Mouse (Mus musculus) spleen, postnatal 10 days (tissue): ENCODE data around the gene Naa25.
A peak's percentile ranks its signal among the peaks of the same experiment; 100 is the strongest.

Experiments used
- DNase-seq, 2 experiments: peaks; one replicate each; pipeline ENCODE4 v3.0.0; 2021 to 2022; ENCODE audit warnings: low spot score in 2 of 2

Naa25 gene

DNA sequence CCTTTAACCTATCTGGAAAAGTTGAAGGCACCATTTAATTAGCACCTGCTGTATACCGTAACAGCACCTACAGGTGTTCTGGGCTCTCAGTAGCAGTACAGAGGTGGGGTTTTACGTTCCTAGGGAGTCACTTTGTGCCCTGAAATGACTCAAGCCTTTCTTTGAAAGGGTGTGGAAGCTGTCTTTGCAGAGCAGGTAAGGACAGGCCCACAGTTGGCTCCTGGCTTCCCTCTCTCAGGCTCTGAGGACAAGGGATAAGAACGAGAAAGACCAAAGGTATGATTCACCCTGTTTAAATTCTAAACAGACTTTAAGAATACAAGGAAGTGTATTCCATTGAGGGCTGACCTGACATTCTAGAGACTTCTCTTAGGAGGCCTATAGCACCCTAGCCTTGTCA lies 4.3 kb upstream of the Naa25 start:
- DNase-seq = no peak

DNA sequence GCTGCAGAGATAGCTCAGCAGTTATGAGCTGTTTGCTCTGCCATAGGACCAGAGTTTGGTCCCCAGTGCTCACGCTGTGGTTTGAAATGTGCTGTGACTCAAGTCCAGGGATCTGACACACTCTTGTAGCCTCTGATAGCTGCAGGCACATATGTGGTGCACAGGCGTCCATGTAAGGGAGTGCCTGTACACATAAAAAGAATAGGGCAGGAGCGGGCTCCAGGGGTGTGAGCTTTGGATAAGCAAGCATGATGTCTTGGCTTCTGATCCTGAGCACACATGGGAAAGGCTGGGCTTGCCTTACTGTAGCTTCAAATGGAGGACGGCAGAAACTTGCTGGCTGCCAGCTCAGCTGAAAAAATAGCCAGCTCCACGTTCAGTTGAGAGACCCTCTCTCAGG lies 2.1 kb upstream of the Naa25 start:
- no peak for DNase-seq

DNA sequence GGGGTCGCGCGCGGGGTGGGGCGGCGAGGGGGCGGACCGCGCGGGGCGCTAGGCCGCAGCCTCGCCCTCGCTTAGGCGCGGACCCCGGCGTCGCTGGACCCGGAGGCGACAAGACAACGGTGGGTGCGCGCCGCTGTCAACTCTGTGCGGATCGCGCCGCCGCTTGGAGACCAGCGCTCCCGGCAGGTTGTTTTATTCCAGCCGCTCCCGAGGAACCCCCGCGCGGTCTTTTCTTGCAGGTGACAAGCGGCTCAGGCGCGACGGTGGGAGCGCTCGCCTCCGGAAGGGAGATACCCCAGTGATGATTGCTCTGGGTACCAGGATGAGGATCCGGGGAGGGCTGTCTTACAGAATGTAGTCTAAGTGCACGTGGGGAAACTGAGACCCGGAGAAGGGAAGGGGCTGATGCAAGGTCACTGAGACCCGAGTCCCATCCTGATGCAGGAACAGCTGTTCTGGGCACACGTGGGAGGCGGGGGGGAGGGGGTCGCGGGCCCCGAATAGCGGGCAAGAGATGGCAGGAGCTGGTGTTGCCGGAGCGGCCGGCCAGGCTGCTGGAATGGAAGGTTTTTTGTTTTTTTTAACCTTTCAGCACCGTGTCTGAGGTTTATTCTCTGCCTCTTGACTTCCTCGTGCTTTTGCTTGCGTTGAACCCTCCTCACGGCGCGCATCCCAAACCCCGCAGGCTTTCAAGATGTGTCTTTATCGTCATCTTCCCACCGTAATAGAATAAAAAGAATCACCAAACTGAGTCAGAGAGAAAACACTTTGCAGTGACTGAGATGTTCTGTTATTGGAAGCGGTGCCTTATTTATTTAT lies 619 bp downstream of the Naa25 start:
- DNase-seq = no peak

DNA sequence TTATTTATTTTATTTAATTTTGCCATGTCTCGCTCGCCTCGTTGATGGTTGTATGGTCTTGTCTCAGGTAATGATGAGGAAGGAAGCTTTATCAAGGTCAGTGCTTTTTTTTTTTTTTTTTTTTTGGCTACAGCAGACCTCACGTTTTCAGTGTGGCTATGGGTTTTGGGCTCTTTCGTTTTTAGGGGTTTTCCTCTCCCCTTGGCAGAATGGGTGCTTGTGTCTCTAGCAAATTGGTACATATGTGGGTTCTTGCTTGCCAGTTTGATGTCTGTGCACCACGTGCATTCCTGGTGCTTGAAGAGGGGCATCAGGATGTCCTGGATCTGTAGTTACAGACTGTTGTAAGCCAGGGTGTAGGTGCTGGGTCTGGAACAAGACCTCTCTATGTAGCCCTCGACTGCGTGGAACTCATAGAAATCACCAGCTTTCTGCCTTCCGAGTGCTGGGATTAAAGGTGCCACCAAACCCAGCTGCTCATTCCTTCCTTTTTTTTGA lies 1.3 kb downstream of the Naa25 start:
- no peak for DNase-seq

DNA sequence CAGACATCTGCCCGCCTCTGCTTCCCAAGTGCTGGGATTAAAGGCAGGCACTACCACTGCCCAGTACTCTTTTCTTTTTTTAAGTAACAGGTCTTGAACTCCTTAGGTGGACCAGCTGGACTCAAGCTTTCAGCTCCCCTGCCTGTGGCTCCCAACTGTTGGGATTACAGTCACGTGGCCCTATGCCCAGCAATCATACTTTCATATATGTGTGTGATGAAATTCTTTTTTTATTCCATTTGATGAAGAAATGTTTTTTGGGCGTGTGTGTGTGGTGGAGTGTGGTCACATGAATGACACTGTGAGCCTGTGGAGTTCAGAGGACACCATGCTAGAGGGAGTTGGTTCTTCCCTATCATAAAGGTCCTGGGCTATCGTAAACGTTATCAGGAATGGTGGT lies 1.8 kb downstream of the Naa25 start:
- no peak for DNase-seq

DNA sequence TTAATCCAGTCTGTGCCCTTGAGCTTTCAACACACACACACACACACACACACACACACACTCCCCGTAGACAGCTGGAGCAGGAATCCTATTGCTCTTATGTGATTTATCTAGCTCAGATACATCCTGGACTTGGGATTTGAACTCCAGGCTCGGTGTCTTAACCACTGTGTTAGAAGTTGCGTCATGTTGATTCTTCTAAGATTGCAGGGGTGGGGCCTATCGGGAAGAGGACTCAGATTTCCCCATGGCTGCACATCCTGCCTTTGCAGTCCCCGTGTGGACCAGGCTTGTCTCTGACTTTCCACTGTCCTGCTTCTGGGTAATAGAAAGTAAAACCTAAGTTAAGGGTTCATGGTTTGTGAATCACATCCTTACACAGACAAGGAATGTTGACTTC lies 2.3 kb downstream of the Naa25 start:
- no peak for DNase-seq

DNA sequence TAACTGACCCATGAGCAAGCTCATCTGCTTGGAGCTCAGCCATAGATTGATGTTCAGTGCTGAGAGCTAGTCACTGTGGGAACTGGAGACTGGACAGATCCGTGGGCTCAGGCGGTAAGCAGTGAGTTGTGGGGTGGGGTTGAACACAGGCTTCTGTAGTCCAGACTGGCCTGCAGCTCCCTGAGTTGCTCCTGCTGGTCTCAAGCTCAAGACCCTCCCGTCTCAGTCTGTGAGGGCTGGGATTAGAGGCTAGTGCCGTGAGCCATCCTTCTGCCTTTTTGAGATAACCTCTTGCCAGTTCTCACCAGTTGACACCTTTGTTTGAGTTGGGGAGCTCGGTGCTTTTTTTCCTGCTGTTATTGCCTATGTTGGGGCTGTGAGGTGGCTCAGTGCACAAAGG lies 3.1 kb downstream of the Naa25 start:
- DNase-seq = no peak

DNA sequence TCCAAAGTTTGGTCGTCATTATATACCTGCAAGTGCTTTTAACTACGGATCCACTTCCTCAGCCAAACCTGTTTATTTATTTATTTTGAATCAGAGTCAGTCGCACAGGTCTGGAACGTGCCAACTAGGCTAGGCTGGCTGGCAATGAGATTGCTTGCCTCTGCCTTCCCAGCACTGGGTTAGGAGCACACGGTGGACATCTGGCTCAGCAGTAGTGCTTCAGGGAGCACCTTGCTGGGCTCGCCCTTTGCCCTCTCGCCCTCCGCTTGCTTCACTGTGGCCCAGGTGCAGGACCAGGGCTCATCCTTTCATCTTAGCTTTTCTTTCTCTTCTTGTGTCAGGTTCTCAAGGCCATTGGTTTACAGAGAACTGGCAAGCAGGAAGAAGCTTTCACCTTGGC lies 10.1 kb downstream of the Naa25 start:
- DNase-seq = no peak

DNA sequence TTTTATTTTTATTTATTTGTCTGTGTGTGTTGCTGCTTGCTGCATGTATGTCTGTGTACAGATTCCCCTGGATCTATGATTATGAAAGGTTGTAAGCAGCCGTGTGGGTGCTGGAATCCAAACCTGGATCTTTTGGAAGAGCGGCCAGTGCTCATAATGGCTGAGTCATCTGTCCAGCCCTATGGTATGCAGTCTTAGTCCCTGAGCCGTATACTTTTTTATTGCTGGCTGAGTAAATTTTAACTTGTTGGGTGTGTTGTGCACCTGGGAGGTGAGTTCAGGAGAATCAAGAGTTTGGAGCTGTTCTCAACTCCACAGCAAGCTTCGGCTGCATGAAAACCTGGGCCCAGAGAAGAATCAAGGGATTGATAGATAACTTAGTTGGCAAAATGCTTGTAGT lies 13.2 kb downstream of the Naa25 start:
- no peak for DNase-seq

DNA sequence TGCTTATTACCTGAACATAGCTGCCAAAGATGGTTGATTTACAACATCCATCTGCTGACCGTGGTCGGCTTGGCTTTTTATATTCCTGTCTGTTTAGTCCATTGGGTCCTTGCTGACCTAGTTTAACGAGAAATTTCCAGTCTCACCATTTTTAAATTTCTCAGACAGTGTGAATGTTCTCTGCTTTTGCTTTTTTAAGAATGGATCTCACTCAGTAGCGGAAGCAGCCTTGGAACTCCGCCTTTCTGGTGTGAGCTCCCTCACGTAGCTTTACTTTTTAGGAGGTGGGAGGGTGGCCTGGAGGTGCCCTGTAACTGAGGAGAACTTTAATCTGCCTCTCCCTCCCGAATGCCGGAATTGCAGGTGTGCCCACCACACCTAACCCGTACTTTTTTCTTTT lies 23.0 kb downstream of the Naa25 start:
- no peak for DNase-seq

DNA sequence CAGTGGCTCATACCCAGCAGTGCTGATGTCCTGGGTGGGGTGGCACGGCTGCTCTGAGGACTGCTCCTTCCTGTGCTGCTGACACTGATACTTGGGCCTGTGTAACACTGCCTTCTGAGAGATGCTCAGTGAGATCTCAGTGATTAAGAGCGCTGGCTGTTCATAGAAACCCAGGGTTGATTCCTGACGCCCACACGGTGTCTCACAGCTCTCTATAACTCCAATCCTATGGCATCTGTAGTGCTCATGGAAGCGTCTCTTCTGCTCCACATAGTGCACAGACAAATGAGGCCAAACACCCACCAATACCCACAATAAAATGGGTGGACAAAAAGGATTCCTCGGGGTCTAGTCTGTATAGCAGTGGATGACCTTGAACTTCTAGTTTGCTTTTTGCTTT lies 25.1 kb downstream of the Naa25 start:
- DNase-seq = no peak

DNA sequence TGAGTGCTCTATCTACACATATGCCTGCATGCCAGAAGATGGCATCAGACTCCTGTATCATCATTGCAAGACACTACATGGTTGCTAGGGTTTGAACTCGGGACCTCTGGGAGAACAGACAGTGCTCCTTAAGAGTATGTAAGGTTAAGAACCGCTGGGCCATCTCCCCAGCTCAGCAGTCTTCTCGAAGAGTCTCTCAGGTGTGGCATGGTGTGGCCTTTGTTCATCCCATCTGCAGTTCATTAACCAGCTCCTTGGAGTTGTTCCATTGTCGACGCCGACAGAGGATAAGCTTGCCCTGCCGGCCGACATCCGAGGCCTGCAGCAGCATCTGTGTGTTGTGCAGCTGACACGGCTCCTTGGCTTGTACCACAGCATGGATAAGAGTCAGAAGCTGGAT lies 25.6 kb downstream of the Naa25 start:
- no peak for DNase-seq

DNA sequence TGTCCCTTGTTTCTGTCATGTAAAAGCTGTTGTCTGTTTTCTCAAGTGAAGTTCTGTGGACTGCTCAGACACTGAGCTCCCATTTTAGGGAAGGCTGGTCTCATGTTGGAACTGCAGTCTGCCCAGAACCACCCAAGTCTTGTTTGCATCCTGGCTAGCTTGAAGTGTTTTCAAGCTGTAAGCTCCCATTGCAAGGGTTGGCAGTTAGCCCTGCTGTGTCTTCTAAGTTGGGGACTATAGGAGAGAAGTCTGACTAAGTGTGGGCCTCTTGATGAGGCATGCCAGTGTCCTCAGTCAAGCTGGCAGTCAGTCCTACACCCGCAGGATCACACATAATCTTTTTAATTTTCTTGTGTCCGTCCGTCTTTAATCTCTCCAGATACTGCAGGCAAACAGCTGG lies 31.2 kb downstream of the Naa25 start:
- no peak for DNase-seq

DNA sequence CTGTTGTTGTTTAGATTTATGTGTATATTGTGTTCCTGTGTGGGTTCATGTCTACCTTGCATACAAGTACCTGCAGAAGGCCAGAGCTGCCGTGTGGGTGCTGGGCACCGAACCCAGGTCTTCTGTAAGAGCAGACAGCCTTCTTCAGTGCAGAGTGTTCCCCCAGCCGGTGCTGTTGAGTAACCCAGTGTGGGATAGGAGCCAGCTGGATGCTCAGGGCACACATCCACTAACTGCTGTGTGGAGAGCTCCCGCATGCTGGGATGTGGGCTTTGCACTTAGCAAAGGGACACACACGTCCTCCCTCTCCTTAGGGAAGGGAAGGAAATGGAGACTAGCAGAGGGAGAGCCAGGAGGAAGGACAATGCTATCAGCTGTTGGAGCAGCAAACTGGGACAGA lies 40.4 kb downstream of the Naa25 start:
- no peak for DNase-seq

DNA sequence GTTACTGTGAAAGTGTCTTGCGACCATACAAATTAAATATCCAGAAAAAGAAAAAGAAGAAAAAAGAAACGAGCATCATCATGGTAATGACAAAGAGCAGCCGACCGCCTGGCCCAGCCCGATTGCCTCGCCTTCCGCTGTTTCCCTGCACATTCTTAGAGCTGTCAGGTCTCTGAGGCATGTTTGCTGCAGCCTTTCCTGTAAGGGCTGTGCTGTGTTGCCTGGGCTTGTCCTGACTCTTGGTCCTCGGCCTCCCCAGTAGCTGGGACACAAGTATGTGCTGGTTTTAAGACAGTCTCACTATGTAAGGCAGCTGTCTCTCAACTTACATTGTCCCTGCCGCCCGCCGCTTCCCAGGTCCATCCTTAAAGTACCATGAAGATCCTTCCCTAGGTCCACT lies 41.0 kb downstream of the Naa25 start:
- DNase-seq = no peak

DNA sequence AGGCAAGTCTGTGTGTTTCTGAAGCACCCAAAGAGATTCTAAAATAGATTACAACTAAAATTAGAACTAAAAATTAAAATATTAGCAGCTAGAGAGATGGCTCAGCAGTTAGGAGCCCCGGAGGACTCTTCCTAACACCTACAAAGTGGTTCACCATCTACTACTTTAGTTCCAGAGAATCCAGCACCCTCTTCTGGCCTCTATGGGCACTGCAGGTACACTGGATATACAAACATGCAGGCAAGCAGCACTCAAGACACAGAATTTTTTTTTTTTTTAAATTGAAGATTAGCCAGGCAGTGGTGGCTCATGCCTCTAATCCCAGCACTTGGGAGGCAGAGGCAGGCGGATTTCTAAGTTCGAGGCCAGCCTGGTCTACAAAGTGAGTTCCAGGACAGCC lies 45.8 kb downstream of the Naa25 start:
- DNase-seq = peak; percentile 39 to 80

DNA sequence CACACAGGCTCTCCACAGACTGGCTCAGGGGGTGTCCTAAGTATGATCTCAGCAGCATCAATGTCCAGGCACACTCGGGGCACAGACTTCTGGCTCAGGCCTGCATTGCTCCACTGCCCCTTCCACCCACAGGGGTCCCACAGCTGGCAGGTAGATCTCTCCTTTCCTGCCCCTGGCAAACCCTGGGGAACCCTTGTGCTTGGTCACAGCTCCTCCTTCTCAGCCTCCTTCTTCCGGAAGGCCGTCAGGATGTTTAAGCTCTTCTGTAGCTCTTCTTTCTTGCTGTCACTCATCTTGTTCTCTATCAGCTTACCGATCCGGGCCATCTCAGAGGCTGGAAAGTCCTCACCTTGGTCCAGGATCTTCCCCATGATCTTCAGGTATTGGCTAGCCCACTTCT lies 47.1 kb downstream of the Naa25 start:
- no peak for DNase-seq

DNA sequence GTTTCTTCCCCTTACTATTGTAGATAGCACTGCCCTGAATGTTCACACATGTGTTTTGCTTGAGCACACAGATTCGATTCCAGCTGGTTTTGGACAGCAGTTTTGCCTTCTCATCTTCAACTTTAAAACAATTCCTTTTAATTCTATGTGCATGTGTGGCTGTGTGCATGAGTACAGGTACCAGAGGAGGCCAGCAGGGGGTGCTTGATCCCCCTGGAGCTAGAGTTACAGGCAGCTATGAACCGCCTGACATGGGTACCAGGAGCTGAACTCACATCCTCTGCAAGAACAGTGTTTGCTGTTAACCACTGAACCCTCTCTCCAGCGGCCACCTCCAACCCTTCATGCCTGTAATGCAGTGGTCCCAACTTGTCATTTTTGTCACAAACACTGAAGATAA lies 50.7 kb downstream of the Naa25 start:
- peak in 1 of 2 experiments; percentile 56 for DNase-seq

DNA sequence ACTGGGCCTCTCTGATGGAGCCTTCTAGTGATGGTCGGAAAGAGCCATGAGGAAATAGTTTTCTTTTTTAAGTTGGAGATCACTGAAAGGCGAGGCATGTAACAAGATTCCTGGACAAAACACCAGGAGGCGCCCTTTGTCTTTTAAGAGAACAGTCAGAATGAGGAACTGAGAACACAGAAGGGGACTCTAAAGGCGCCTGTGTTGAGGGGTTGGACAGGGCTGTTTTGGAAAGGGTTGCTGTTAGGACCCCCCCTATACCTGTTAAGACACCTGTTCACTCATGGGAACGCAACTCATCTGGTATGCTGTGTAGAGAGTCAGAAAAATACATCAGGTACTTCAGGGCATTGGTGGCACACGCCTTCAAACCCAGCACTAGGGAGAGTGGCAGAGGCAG lies 52.2 kb downstream of the Naa25 start:
- peak; percentile 65 to 87 for DNase-seq

DNA sequence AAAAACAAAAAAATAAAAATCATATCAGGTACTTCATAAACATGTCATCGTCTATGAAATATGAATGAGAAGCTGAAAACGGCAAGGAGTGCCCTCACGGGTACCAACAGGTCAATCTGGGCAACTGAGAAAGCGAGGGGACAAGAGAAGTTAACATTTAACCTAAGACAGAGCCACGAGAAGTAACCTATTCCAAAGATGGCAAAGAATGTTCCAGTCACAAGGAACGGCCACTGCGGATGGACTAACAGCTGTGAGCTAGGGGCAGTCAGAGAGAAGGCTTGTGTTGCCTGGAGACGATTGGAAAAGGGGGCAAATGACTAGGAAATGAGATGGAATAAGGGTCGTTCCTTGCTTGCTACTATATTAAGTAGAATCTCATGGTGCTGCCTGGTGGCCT lies 52.7 kb downstream of the Naa25 start:
- DNase-seq = no peak

DNA sequence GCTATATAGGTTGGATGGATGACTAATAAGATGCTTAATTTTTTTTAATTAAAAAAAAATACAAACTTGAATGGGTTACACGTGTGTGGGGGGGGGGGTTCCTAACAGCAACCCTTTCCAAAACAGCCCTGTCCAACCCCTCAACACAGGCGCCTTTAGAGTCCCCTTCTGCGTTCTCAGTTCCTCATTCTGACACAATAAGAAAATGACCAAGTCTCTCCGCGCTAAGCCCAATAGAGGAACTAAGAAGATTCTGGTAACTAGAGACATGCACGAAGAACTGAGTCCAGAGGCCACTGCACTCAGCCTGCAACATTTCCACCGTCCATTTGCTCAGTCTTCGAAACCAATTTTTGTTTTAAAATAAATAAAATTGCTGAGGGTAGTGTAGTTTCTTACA lies 53.5 kb downstream of the Naa25 start:
- DNase-seq = peak in 1 of 2 experiments; percentile 38

DNA sequence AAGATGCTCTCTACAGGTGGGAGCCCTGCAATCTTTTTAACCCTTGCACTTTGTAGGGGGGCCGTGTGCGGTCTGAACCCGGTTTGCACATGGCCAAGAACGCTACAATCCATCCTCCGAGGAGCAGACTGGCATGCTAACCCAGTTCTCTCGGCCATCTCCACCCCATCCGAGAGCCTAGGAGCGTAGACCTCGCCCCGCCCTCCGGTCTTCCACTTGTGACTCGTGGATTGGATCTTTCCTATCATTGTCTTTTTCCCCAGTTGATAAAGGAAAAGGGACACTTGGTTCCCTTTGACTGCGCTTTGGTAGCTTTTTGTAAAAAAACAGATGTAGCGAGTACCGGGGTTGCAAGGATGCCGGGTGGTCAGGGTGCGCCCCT lies 53.9 kb downstream of the Naa25 start, which contains the start of gene Tmem116:
Gene Tmem116, plus strand, starts transcription at position 250 of the 382 bp plus-strand sequence.
- DNase-seq = peak in 1 of 2 experiments; percentile 72

DNA sequence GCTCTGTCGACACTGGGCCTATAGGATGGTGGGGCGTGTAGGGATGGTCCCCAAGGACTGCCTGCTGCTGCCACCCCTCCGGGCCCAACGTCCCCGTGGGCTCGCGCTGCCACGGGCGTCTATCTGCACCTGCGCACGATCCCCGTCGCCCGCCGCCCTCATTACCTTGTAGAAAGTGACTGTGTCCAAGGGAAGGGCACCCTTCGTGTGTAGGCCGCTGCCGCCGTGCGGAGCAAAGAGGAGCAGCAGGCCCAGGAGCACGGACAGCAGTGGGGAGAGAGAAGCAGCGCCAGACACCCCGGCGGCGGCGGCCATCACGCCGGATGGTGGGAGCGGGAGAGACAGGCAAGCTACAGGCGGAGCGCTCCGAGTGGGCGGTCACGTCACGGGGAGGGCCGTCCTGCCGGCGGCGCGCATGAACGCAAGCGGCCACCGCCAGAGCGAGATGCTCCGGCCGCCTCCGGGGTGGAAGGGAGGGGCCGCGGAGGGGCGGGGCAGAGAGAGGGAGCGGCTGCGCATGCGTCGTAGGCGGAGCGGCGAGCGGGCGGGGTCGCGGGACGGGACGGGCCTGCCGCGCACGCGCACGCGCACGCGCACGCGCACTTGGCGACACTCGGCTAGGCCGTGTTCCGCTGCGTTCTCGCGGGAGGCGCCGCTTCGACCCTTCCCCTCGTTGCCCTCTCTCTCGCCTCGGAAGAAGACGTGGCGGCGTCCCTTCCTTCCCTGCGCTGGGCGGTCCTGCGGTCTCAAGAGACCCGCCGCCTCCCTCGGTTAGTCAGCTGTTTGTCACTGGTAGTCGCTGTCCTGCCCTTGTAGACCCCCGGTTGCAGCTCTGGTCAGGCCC lies 54.5 kb downstream of the Naa25 start, which contains the start of gene Erp29:
Gene Erp29, minus strand, starts transcription at position 481 of the 844 bp plus-strand sequence.
- DNase-seq = peak; percentile 99
